Mouse (Mus musculus): ENCODE measurements around the gene Mrpl37. TPM values are rescaled to one million over a fixed set of nuclear protein-coding genes. Genes with fewer than 3 reads are reported as not detected.

The Mrpl37 gene
- polyA plus RNA-seq, 1 experiment from 2014 or later, result 83.2 TPM

DNA sequence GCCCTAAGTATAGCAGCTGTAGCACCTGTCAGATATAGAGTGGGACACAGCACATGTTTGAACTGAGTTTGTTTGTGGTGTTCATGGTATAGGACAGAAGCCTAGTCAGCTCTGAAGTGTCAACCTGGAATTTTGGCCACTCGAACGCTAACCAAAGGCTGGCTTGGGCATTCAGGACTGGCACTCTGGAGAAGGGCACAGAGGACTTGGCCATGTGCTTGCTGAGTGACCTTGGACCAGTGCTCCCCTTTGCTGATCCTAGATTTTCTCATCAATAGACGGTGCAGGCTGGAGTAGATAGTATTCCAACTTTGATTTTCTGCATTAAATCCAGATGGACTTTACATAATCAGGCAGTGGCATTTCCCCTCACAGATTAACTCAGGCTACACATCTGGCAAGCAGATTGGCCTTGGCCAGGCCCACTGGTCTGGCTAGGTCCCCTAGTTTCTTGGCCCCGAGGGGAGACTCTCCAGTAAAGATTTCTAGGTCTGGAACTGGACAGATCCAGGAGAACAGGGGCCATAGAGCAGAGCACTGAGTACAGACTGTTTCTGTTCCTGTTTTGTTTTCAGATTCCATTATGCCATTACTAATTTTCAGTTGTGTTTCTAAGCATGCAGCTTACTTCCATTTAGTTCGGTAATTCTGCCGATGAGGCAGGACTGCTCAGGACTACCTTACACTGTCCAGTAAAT lies 53.4 kb downstream of the Mrpl37 start:
- H3K4me1 ChIP-seq, result peaks cover 72% of the 10 kb centered on the region
- no peak for ATAC-seq (ENCODE audit: low FRiP score)
- H3K4me2 ChIP-seq, result no peak overlapping the region
- H3K4me3 ChIP-seq (replicated peaks), result no peak overlapping the region
- no peak overlapping the region for H3K27ac ChIP-seq
- peaks cover 24% of the 10 kb centered on the region for H3K36me3 ChIP-seq (replicated peaks)
- no peaks in the 10 kb centered on the region for H3K9me3 ChIP-seq
- 96% methylated on average over 6 of the region's 6 CpGs for WGBS
- H3K9ac ChIP-seq, result no peak overlapping the region
- no peaks in the 10 kb centered on the region for H3K27me3 ChIP-seq

DNA sequence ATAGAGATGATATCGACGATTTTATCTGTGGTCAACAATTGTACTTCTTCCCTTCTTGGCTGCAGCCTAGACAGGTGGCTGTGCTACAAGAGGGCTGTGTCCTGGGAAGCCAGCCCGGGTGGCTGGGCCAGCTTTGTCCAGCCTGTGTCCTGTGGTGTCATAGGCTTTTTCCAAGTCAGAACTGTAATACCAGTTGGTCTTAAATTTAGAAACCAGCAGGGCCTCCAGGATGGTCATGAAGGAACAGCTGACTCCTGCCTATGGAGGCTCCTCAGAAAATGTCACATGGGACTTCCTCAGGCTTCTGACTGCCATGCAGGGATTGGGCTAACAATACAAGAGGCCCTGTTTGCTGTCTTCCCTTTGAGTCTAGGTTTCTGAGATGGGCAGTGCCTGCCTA lies 54.1 kb downstream of the Mrpl37 start:
- no peaks in the 10 kb centered on the region for H3K9me3 ChIP-seq
- WGBS, result 92% methylated on average over 3 of the region's 3 CpGs
- no peak for ATAC-seq (ENCODE audit: low FRiP score)
- H3K27ac ChIP-seq, result 0 out of 2 replicates have a peak overlapping the region, but pooled peaks have one; percentile 42
- H3K9ac ChIP-seq, result no peak overlapping the region
- peaks cover 24% of the 10 kb centered on the region for H3K36me3 ChIP-seq (replicated peaks)
- no peak overlapping the region for H3K4me2 ChIP-seq
- H3K4me3 ChIP-seq (replicated peaks), result no peak overlapping the region
- H3K27me3 ChIP-seq, result no peaks in the 10 kb centered on the region
- peaks cover 65% of the 10 kb centered on the region for H3K4me1 ChIP-seq

DNA sequence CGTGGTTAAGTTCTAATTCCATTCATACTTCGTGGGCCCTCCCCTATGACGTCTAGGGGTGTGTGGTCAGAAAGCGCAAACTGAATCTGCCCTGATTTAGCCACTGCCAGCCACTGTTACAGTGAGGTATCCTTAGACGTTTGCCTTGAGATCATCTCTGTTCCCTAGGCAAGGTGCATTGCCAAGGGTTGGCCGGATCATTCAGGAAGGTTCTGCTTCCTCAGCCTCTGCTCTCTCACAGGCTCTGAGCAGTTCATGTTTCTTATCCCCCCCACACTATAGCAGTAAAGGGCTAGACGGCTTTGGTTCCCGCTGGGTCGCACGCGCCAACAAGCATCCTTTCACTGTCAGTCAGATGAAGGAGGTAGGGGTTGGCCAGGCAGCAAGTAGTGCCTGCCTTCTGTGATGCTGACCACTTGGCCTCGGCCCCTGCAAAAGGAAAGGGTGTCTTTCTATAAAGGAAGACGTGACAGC lies 54.6 kb downstream of the Mrpl37 start:
- no peak for ATAC-seq (ENCODE audit: low FRiP score)
- Histone ChIP-seq H3K4me3 (replicated peaks) (no peak overlapping the region), H3K4me1 (peaks cover 59% of the 10 kb centered on the region), H3K9me3 (no peaks in the 10 kb centered on the region), H3K27ac (no peak overlapping the region), H3K4me2 (no peak overlapping the region), H3K9ac (no peak overlapping the region), H3K27me3 (no peaks in the 10 kb centered on the region), H3K36me3 (replicated peaks) (peaks cover 24% of the 10 kb centered on the region)
- WGBS, result 70% methylated on average over 13 of the region's 13 CpGs

DNA sequence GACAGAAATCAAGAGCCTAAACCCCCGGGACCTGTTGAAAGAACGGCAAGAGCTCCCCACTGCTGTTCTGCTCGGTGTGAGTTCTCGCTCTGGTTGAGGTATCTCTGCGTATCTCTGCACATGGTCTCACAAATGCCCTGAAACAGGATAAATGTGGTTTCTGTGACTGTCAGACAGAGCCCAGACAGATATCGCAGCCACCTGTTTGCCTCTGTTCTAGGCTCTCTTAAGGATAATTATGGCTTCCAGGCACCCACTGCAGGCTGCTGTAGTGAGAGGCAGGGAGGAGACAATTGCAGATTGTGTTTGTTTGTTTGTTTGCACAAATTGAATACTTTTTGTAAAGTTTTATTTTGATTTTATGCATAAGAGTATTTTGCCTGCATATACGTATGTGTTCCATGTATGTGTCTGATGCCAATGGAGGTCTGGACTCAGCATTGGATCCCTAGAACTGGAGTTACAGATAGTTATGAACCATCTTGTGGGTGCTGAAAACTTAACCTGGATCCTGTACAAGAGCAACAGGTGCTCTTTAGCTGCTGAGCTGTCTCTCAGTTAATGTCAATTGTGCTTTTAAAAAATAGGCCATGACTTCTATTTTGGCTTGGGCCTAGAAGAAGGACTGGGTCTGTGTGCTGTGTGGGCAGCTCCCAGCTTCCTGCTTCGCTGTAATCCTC lies 55.2 kb downstream of the Mrpl37 start:
- H3K9ac ChIP-seq, result no peak overlapping the region
- H3K27ac ChIP-seq, result no peak overlapping the region
- H3K4me3 ChIP-seq (replicated peaks), result no peak overlapping the region
- H3K4me1 ChIP-seq, result peaks cover 57% of the 10 kb centered on the region
- 93% methylated on average over 8 of the region's 8 CpGs for WGBS
- ATAC-seq (ENCODE audit: low FRiP score), result no peak
- H3K36me3 ChIP-seq (replicated peaks), result peaks cover 24% of the 10 kb centered on the region
- no peak overlapping the region for H3K4me2 ChIP-seq
- no peaks in the 10 kb centered on the region for H3K27me3 ChIP-seq
- H3K9me3 ChIP-seq, result no peaks in the 10 kb centered on the region

DNA sequence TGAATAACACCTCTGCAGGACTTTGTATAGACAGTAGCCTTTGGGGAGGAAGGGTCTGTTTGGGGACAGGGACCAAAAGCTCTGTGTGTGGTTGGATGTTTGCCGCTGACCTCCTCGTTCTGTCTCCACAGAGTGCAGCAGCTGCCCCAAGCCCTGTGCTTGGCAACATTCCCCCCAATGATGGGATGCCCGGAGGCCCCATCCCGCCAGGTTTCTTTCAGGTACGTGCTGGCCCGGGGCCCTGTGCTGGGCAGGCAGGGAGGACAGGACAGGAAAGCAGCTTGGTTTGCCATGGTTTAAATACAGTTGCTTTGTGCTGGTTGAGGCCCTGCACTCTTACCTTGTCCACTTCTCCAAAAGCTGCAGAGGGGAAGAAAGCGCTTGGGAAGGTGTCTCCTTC lies 57.1 kb downstream of the Mrpl37 start:
- no peak overlapping the region for H3K4me3 ChIP-seq (replicated peaks)
- H3K27me3 ChIP-seq, result no peaks in the 10 kb centered on the region
- 92% methylated on average over 7 of the region's 7 CpGs for WGBS
- no peak overlapping the region for H3K27ac ChIP-seq
- peaks cover 18% of the 10 kb centered on the region for H3K36me3 ChIP-seq (replicated peaks)
- H3K9me3 ChIP-seq, result no peaks in the 10 kb centered on the region
- H3K4me2 ChIP-seq, result no peak overlapping the region
- ATAC-seq (ENCODE audit: low FRiP score), result no peak
- H3K9ac ChIP-seq, result no peak overlapping the region
- peaks cover 46% of the 10 kb centered on the region for H3K4me1 ChIP-seq

DNA sequence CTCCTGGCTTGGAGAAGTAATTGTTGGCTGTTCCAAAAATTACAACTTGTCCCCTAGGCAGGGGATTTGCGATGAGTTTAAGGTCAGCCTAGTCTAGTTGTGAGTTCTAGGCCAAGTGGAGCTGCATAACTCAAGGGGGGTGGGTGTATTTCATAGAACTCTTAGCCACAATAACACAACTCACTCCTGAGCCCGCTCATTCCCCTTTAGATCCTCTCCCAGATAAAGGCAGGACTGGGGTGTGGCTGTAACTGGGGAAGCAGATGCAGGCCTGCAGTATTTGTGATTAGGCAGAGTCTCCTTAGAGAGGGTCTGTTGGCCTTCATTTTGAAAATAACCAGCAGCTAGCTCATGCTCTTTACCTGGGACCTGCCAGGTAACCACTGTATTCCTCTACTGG lies 58.5 kb downstream of the Mrpl37 start:
- Histone ChIP-seq H3K36me3 (replicated peaks) (peaks cover 14% of the 10 kb centered on the region), H3K4me2 (no peak overlapping the region), H3K4me3 (replicated peaks) (no peak overlapping the region), H3K27me3 (no peaks in the 10 kb centered on the region), H3K27ac (no peak overlapping the region), H3K9me3 (no peaks in the 10 kb centered on the region), H3K9ac (no peak overlapping the region), H3K4me1 (peaks cover 47% of the 10 kb centered on the region)
- 83% methylated on average over 2 of the region's 2 CpGs for WGBS
- ATAC-seq (ENCODE audit: low FRiP score), result no peak

DNA sequence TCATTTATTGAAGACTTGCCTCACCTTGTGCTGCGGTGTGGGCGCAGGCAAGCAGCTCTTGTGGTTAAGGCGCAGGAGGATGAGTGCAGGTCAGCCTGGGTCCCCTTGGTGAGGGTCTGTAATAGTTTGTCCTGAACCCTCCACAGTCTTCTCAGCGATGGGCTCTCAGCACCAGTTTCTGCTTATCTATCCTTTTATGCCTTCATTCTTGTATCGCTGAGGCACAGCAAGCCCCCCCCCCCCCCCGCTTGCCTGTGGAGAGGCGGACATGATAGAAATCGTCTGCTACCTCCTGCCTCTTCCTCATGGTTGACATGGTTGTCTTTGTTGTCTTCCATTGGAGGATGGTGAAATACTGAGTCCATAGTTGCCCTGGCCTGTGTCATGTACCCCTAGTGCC lies 59.3 kb downstream of the Mrpl37 start:
- H3K4me1 ChIP-seq, result peaks cover 47% of the 10 kb centered on the region
- H3K4me3 ChIP-seq (replicated peaks), result no peak overlapping the region
- no peaks in the 10 kb centered on the region for H3K27me3 ChIP-seq
- 93% methylated on average over 8 of the region's 8 CpGs for WGBS
- H3K27ac ChIP-seq, result no peak overlapping the region
- no peak for ATAC-seq (ENCODE audit: low FRiP score)
- no peak overlapping the region for H3K9ac ChIP-seq
- no peaks in the 10 kb centered on the region for H3K9me3 ChIP-seq
- no peak overlapping the region for H3K4me2 ChIP-seq
- H3K36me3 ChIP-seq (replicated peaks), result peaks cover 14% of the 10 kb centered on the region

DNA sequence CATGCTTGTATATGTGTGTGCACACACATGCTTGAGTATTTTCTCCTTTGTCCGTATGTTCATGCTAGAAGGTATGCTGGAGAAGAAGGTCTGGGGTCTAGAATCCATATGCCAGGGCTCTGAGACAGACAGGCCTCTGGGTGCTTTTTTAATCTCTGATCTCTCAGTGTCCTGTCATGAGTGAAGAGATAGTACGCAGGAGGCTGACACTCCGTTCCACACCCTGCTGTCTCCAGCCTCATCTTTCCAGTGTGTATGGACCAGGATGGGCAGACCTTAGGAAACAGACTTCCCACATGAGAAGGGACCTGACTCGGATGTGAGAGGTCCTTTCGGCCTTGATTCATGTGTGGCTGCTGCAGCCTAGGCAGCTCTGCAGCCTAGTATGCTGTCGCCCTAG lies 59.9 kb downstream of the Mrpl37 start:
- Histone ChIP-seq H3K27ac (no peak overlapping the region), H3K36me3 (replicated peaks) (peaks cover 14% of the 10 kb centered on the region), H3K9ac (no peak overlapping the region), H3K27me3 (no peaks in the 10 kb centered on the region), H3K4me1 (peaks cover 47% of the 10 kb centered on the region), H3K4me3 (replicated peaks) (no peak overlapping the region), H3K9me3 (no peaks in the 10 kb centered on the region), H3K4me2 (no peak overlapping the region)
- ATAC-seq (ENCODE audit: low FRiP score), result no peak
- WGBS, result 90% methylated on average over 6 of the region's 6 CpGs

DNA sequence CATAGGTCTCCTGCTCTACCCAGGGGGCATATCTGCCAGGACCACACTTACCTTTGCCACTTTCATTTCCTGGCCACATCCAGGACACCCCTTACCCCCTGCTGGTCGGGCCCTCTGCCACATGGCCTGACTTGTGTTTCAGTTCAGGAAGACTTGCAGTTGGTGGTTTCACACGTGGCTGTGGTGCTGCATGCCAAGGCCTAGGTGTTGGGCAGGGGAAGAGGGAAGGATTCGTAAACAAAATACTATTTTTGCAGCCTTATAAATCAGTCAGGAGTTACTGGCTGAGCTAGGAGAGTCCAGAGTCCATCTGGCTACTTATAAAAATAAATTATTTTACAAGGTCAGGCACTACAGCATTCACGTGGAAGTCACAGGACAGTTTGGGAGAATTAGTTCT lies 60.4 kb downstream of the Mrpl37 start:
- no peak overlapping the region for H3K9ac ChIP-seq
- 91% methylated on average over 4 of the region's 4 CpGs for WGBS
- no peak overlapping the region for H3K4me2 ChIP-seq
- H3K36me3 ChIP-seq (replicated peaks), result peaks cover 14% of the 10 kb centered on the region
- peaks cover 51% of the 10 kb centered on the region for H3K4me1 ChIP-seq
- H3K9me3 ChIP-seq, result no peaks in the 10 kb centered on the region
- H3K27ac ChIP-seq, result no peak overlapping the region
- no peak overlapping the region for H3K4me3 ChIP-seq (replicated peaks)
- no peaks in the 10 kb centered on the region for H3K27me3 ChIP-seq
- ATAC-seq (ENCODE audit: low FRiP score), result no peak

Other genes with a start within 250 kb of the Mrpl37 start
- 198 and 214 TPM in 2 replicates for gene Ssbp3, start 156.2 kb downstream of the Mrpl37 start, polyA plus RNA-seq (2016; fragmentation: Nextera tagmentation; extraction: Ambion mirVana)
- gene Cyb5rl, start 120 bp upstream of the Mrpl37 start, polyA plus RNA-seq (2016; fragmentation: Nextera tagmentation; extraction: Ambion mirVana), result 6.0 and 7.0 TPM in 2 replicates
- gene Cdcp2, start 30.0 kb upstream of the Mrpl37 start, polyA plus RNA-seq (2016; fragmentation: Nextera tagmentation; extraction: Ambion mirVana), result not detected in 2 replicates
- 289 and 296 TPM in 2 replicates for gene Tmem59, start 111.5 kb upstream of the Mrpl37 start, polyA plus RNA-seq (2016; fragmentation: Nextera tagmentation; extraction: Ambion mirVana)
- 22.1 and 26.5 TPM in 2 replicates for gene Tceanc2, start 112.2 kb upstream of the Mrpl37 start, polyA plus RNA-seq (2016; fragmentation: Nextera tagmentation; extraction: Ambion mirVana)
- not detected in 2 replicates for gene Ldlrad1, start 142.3 kb upstream of the Mrpl37 start, polyA plus RNA-seq (2016; fragmentation: Nextera tagmentation; extraction: Ambion mirVana)
- gene Lrrc42, start 186.7 kb upstream of the Mrpl37 start, polyA plus RNA-seq (2016; fragmentation: Nextera tagmentation; extraction: Ambion mirVana), result 74.3 and 79.9 TPM in 2 replicates
- 34.3 and 37.8 TPM in 2 replicates for gene Hspb11, start 186.7 kb upstream of the Mrpl37 start, polyA plus RNA-seq (2016; fragmentation: Nextera tagmentation; extraction: Ambion mirVana)
- not detected in 2 replicates for gene Dio1, start 240.3 kb upstream of the Mrpl37 start, polyA plus RNA-seq (2016; fragmentation: Nextera tagmentation; extraction: Ambion mirVana)
- 35.7 and 41.8 TPM in 2 replicates for gene Yipf1, start 247.5 kb upstream of the Mrpl37 start, polyA plus RNA-seq (2016; fragmentation: Nextera tagmentation; extraction: Ambion mirVana)

Measured in forebrain, embryonic 12.5 days (tissue).